Mouse (Mus musculus) B cell, adult 2 months (primary cell): ENCODE measurements around the gene Chpt1.

Source experiments
- DNase-seq, 2 experiments: peaks; one replicate each; pipeline ENCODE4 v3.0.0; 2022

The Chpt1 gene

GRCm38 (mm10) chr10:88404220-88404619 lies 99.7 kb downstream of the Chpt1 start:
- no peak for DNase-seq

DNA sequence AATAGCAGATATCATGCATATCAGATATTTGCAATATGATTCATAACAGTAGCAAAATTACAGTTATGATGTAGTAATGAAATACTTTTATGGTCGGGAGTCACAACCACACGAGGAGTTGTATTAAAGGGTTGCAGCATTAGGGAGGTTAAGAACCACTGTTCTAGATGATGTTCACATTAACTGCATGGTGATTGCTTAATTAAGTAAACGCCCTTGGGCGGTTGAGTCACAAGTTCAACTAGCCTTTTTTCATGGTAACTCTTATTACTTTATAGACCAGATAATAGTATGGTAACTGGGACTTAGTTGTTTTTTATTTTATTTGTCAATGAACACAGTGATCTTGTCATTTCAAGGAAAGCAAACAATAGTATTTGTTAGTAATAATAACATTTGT lies 100.9 kb downstream of the Chpt1 start:
- DNase-seq: no peak
